Mouse (Mus musculus) mouse trophoblast stem cell (cell line): ENCODE measurements around the gene Fgd5.

ENCODE experiments used
- in situ Hi-C, 2 experiments: fragments of 300-500 bp; cut with MseI, MboI; formaldehyde crosslinking; loops; 2 replicates in 1 of 2; 3 replicates in 1 of 2; pipeline ENCODE4 v1.15.1; 2025

The Fgd5 gene

DNA sequence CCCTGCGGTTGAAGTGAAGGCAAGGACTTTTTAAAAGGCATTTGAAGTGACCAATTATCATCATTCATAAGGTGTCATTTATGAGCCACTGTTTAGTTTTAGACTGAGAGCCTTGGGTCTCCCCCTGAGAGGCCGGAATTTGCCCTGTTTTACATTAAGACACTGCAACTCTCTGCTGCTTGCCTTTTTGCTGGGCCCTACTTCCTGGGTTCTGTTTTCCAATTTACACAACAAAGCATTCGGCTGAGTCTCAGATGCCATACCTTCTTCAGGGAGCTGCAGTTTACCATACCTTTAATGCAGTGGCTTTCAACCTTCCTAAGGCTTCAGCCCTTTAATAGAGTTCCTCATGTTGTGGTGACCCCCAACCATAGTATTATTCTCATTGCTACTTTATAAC is 26.1 kb downstream of the Fgd5 start:
- in situ Hi-C loops: no loop called here

DNA sequence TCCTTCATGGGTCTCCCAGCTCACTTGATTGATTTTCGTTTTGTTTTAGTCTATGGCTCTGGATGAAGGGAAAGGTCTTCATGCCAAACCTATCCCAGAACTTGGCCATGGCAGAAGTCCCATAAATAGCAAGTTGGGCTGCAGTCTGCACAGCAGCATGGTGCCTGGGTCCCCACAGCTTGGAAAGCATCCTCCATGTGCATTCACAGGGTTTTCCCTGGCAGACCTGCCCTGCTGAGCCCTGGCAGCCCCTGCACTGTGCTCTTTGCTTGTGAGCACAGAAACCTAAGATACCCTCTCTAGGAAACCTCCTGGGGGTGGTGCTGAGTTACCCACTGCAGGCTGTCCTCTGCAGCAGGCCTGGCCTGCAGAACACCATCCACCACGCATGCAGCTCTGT is 32.2 kb downstream of the Fgd5 start:
- in situ Hi-C loops: no loop called here

DNA sequence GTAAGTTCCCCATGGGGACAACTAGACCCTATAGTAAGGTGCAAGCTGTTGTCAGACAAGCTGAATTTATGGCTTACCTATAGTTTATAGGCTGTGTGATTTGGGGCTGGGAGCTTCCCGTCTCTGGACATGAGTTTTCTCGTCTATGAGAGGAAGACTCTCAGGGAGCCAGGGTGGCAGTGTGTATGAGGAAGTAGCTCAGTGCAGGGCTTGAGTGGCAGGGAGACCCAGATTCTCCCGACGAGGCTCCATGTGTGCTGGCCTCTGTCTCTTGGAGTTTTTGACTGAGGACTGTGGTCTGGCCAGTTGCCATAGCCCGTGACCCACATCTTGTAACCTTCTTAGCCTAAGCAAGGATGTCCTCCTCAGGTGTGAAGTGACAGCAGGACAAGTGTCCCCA is 33.7 kb downstream of the Fgd5 start:
- in situ Hi-C loops: no loop called here

DNA sequence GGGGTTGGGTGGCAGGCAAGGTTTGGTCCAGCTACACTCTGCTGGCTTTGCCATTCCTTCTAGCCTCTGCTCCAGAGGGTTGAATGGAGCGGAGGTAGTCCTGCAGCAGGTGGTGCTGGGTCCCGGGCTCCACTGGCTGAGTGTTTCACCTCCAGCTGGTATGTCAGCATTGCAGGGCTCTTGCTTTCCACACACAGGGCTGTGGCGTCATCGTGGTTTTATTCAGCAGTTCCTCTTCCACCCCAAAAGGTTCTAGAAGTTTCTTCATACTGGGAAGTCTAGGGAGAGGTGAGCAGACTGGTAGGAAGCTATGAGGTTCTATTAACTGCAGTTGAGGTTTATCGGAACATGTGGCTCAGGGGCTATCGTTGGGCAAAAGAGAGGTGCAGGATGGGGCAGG is 34.4 kb downstream of the Fgd5 start:
- in situ Hi-C loops: no loop called here

DNA sequence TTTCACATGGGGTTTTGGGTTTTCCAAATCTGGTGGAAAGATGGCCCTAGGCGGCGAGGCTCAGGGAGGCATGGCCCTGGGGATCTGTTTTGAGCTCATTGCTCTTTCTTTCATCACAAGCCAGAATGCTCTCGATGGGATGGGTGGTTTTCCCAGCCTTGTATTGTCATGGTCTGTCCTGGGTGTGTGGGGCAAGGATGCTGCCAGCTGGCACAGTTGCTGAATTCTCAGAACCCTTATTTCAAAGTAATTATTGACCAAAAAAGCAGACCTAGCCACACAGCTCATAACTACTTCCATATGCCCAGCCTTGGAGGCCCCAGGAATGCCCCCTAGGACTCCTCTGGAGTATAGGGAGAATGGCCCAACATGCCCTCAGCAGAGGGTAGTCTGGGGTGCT is 34.9 kb downstream of the Fgd5 start:
- in situ Hi-C loops: no loop called here

DNA sequence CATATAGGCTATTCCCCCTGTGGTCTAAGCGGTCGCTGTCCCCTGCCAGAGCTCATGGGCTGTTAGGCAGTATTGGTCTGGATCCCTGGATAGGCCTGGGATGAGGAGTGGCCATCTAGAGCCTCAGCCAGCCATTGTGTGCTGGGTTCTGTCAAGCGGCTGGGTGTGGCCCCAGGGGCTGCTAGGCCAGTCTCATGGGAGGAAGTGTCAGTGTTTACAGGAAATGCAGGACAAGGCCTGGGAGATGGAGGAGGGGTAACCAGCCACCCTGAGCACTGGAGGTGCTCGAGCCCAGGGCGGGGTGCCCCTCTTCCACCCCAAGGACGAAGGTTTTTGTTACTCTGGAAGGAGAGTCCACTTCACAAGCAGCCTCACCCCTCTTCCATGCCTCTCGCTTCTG is 36.3 kb downstream of the Fgd5 start:
- in situ Hi-C loops: no loop called here

DNA sequence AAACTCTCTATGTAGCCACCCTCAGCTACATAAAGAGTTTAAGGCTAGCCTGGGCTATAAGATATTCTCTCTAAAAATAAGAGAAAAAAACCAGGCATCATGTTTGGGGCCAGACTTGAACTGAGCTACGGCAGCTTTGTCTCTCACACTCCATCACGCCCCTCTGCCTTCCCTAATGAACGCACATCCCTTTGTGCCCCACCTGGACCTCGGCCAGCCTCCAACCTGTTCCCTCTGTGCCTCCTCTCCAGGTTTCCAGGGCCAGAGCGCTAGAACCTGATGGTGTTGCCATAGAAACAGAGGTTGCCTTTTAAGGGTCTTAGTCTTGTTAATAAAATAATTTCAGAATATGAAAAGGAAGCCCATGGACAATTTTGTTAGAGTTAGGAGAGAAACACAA is 37.2 kb downstream of the Fgd5 start:
- in situ Hi-C loops: no loop called here

DNA sequence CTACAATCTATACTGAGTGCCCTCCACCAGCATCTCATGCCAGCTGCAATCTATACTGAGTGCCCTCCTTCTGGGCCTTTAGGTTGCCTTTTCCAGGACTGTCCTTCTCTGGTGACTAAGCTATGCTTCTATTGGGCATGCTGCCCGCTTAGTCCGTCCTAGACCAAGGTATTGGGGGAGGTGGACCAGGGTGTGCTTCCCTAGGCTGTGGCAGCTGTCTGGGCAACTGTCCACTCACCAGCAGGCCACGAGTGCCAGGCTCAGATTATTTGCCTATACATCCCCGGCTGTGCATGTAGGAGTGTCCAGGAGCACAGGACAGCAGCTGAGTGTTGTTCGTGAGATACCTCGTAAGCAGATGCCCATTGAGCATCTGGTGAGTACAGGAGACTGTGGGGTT is 38.1 kb downstream of the Fgd5 start:
- in situ Hi-C loops: no loop called here

DNA sequence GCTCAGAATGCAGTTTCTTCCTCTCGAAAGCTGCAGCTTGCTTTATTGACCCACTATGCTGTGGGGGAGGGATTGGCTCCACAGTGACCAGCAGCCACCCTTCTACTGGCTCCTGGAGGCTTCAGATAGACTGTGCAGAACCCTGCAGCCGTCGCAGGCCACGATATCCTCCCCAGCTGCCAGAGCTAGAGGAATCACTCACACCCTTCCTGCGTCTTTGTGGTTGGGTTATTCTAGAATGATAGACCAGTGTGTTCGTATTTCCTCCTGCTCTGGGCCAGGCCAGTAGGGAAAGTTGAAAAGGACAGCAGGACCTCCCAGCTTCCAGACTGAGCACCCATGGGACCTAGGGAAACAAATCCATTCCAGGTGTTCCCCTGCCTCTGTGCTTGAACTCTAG is 39.7 kb downstream of the Fgd5 start:
- in situ Hi-C loops: no loop called here

DNA sequence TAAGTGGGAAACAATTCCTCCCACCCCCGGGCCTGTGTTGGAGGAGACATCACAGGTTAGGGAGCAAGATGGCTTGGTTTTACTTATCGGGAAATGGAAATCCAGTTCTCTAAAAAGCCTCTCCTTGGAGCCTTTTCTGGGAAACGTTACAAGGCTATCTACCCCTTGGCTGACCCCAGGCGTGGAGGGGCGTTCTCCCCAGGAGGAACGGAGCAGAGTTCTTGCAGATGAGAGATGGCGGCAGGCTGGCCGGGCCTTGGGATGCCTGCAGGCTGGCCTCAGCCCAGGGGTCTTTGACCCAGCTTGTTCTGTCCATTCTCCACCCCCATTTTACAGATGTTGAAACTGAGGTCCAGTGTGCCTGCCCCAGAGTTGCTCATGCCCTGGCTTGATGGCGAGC is 42.4 kb downstream of the Fgd5 start:
- in situ Hi-C loops: no loop called here

DNA sequence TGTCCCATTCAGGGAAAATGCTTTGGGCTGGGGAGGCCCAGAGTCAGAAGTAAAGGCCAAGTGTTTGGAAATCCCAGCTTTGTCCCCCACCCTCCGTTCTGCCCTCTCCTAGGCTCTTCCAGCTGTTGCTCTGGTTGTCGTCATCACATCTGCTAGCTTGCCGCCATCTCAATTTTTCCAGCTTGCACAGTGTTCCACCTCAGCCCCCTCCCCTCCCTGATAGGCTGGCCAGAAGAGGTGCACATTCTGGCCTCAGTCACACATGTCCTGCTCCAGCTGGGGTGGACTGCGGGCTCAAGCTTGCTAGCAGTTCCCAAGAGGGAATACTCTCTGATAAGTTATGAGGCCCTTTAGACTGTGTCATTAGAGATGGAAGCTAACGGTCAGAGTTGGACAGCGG is 42.8 kb downstream of the Fgd5 start:
- in situ Hi-C loops: no loop called here

DNA sequence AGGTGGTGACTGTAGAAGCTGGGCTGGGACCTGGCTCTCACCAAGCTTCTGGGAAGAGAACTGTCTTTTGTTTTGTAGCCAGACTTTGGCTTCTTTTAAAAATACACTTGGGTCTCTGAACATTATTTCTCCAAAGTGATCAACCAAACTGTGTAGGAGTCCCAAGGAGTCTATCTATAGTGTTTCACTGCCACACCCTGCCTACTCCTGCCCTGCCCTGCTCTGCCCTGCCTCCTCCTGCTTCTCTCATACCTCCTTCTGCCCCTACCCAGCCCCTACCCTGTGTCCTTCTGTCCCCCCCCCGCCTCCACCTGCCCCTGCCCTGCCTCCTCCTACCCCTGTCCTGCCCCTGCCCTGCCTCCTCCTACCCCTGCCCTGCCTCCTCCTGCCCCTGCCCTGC is 46.6 kb downstream of the Fgd5 start:
- in situ Hi-C loops: no loop called here

DNA sequence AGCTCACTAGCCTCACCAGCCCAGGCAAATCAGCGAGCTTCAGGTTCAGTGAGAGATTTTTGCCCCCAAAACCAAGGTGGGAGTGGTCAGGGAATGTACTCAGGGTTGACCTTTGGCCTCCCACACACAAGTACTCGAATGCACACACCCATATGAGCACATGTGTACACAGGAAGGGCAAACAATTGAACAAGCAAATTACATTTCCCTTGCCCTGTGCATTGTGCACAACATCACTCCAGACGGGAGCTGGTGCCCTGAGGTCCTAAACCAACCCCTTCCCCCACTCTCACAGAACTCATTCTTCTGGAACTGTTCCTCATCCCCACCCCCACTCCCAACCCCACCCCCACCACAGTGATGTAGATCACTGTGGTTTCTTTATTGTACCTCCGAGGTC is 48.7 kb downstream of the Fgd5 start:
- in situ Hi-C loops: no loop called here

DNA sequence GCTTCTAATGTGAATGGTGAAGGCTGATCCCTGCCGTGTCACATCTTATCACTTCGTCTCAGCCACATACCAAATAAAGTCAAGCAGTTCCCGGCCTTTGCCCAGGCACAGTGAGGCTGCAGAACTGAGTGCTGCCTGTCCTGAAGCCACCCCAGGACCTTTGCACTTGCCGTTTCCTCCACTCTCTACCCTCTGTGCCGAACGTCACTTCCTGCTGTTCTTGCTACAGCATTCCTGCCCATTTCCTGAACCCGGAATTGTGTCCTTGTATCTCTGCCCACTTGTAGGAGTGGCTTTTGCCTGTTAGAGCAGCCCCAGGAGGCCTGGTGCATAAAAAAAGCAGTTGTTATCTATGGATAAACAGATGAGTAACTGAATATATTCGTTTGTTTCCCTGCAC is 52.0 kb downstream of the Fgd5 start:
- in situ Hi-C loops: no loop called here

DNA sequence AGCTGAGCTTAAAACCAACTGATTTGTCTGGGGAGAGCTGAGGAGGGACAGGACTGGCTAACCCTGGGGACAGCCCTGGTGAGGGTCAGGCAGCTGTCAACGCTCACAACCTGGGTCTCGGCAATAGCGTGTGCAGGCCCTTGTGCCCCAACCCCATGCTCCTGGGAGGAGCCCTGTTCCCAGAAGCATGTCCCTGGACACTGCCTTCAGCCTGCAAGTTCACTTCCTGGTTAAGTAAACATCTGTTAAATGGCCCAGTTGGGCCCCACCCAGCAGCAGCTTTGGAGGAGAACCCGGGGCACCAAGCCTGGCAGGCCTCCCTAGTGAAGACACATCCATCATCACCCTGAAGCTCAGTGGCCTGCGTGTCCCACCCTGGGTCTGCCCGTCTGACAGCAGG is 56.0 kb downstream of the Fgd5 start:
- in situ Hi-C loops: no loop called here

DNA sequence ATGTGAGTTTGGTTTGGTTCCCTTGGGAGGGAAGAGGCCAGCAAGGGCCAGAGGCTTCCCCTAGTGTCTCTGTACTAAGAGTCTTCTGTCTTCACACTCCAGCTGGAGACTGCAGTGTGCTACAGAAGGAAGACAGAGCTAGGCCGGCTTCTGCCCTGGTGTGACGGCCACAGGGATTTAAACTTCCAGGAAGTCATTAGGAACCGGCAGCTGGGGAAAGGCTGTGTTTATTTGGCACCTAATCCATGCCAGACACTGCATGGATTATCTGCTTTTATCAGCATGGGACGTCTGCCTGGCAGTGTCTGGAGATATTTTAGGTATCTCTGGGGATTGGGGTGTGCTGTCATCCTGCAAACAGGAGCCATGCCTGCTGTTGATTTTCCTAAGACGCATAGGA is 57.7 kb downstream of the Fgd5 start:
- in situ Hi-C loops: no loop called here

DNA sequence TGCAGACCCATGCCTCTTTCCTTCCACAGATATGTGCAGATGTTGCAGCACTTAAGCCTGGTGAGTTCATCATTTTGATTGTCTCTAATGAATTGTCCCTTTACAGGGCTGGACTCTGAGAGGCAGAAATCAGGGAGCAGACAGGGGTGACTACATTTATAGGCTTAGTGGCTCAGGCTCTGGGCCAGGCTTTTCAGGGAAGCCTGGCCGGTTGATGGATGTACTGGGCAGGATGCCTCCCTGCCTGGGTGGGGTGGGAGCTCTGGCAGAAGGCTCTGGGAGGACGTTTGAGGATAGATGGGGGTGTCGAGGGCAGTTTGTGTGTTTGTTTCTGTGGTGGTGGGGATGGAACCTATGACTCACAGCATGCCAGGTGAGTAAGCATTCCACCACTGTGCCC is 59.5 kb downstream of the Fgd5 start:
- in situ Hi-C loops: no loop called here

DNA sequence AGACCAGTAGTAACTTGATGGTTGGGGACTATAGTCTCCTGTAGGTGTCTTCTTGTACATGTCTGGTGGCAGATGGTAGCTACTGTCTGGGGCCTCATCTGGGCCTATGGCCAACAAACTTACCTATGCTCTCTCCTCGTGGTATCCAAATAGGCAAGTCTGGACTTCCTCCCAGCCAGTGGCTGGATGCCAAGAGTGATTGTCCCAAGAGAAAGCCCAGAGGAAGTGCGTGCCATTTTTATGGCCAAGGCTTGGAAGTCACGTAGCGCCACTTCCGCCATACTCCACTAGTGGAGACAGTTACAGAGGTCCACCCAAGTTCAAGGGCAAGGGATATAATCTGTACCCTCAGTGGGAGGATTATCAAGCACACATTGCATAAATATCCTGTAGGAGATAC is 62.6 kb downstream of the Fgd5 start:
- in situ Hi-C loops: no loop called here

DNA sequence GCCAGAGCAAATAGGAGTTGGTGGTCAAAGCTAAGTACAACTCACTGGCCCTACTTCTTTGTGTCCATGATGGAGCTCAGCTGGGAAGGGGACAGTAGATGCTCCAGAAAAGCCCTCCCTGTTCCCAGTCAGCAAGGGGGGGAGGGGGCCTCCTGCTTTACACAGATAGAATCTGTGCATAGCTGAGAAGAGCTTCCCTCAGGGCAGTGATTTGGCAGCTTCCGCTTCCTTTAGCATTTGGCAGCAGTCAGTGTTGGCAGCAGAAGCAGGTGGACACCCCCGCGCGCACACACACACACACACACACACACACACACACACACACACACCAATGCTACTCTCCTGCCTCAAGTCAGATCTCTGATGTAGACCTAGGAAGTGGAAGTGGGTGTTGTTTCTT is 63.4 kb downstream of the Fgd5 start:
- in situ Hi-C loops: no loop called here

DNA sequence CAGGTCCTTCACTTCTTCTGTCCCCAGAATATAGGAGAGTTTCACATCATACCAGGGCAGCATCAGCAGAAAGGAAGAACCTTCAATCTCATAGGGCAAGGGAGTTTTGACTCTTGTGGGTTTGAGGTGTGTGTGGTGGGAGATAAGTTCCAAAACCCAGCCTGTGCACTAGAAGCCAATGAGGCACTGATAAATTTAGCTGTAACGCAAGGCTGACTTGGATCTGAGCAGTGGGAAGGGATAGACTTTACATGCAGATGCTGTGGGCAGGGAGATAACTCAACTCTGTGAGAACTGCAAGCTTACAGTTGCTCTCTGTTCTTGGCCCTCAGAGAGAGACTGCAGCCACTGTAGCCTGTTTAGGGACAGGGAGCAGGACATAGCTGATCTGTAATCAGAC is 64.2 kb downstream of the Fgd5 start:
- in situ Hi-C loops: no loop called here

DNA sequence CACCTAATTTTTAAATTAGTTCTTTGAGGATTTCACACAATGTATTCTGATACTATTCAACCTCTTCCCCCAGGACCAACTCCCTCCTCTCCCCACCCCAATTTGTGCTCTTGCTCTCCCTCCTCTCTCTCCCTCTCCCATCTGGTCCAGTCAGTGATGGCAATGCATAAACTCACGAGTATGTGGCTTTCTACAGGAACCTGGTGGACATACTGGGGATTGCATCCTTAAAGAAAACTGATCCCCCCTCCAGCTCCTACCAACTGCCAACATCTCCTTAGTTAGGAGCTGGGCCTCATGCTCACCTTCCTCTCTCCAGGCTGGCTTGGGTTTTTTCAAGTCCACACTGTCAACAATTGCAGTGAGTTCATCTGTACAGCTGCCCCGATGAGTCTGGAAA is 79.1 kb downstream of the Fgd5 start:
- in situ Hi-C loops: loop anchor here in 1 of 2 experiments (25.0 kb wide), 1 partner anchor 270 kb away; no protein-coding TSS in a partner anchor

DNA sequence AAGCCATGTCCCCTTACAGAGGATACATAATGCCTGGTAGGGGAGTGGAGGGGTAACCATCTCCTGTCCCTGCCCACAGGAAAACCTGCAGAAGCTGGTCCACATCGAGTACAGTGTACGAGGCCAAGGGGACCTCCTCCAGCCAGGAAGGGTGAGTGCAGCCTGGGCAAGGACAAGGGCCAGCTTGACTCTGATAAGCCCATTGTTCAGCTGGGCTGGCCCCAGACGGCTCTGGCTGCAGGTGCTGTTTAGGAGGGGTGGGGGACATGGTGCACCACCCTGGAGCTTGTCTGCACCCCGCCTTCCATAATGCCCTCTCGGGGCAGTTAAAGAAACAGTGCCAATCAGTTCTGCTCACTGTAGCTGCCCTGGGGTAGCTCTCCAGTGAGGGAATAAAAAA is 83.0 kb downstream of the Fgd5 start:
- in situ Hi-C loops: loop anchor here in 1 of 2 experiments (25.0 kb wide), 1 partner anchor 274 kb away; no protein-coding TSS in a partner anchor

DNA sequence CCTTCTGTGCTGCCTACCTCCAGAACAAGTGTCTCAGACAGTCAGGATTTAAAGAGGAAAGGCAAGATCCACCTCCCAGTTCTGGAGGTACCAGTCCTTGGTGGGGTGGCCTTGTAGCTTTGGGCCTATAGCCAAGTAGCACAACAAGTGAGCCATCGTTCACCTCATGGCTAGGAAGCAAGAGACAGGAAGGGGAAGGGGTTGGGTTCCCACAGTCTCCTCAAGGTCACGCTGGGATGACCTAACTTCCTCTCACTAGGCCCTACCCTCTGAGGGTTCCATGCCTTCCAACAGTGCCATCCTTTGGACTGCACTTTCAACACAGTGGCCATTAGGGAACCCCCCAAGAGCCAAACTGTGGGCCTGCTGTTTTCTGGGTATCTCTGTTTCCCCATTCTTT is 84.8 kb downstream of the Fgd5 start:
- in situ Hi-C loops: loop anchor here in 1 of 2 experiments (25.0 kb wide), 1 partner anchor 276 kb away; no protein-coding TSS in a partner anchor

DNA sequence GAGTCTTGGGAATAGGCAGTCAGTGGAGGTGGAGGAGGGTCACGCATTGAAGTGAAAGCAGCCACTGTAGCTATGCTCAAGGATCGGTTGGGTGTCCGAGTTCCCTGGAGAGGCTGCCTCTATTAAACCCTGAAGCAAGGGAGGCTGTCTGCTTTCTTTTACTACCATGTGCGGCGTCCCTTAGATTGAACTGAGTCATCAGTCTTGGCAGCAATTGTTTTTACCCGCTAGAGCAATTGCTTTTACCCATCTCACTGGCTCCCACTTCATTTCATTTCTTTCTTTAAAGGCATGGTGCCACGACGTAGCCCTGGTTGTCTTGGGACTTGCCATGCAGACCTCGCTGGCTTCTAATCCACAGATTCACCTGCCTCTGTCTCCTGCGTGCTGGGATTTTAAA is 85.4 kb downstream of the Fgd5 start:
- in situ Hi-C loops: loop anchor here in 1 of 2 experiments (25.0 kb wide), 1 partner anchor 277 kb away; no protein-coding TSS in a partner anchor
